Mouse (Mus musculus) ovary, adult 10 weeks (tissue): ENCODE data around the gene Inka1. TPM values are rescaled to one million over a fixed set of nuclear protein-coding genes. Genes with fewer than 3 reads are reported as not detected.

ENCODE experiments used
- polyA plus RNA-seq: library from polyadenylated mRNA; stranded (reverse); fragments of 350-450 nt; fragmentation: Illumina TruSeq; extraction: RNeasy Lipid Tissue Mini Kit (QIAGEN cat#74804); gene quantifications from one replicate; pipeline ENCODE4 v1.2.3, GENCODE M21; 2014

Inka1 gene
- not detected for polyA plus RNA-seq

DNA sequence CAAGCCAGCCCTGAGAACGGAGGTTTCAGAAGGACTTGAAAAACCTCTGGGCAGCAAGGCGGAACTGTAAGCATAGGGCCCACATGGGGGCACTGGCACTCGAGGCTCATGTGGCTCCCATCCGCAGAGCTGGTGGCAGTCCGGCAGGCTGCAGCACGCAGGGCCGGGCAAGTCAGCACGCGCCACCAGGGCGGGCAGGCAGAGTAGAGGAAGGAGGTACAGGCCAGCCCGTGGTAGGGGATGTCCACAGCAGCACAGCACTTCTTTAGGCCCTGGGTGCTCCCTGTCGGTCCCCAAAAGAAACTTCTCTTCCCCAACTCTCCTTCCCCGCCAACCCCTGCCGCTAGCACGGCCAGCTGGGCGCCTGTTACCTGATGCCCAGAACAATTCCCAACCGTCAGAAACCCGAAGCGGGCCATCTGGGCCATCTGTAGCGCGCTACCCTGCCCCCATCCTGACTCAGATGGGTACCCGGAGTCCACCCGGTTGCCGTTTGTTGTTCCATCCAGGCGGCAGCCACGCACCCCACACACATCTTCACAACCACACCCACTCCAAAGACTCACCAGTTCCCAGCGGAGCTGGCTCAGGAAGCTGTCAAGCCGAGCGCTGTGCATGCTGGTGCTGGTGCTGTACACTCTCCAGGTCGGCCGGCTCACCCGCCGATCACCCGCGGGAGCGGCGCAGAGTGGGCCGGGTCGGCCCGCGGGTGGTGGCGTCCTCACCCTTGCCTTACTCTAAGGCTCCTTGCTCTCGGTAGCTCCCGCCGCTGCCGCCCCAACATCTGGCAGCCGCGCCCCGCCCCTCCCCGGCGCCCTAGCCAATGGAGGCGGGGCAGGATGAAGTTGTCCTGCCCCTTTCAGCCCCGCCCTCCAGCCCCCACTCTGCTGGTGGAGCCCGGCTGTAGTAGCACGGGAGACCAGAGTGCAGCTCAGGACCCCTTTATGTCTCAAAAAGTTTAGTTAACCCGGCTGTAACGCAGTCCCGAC is at the start of gene Inka1:
Inka1 (minus strand) TSS at position 749 of the 989 bp plus-strand sequence.

DNA sequence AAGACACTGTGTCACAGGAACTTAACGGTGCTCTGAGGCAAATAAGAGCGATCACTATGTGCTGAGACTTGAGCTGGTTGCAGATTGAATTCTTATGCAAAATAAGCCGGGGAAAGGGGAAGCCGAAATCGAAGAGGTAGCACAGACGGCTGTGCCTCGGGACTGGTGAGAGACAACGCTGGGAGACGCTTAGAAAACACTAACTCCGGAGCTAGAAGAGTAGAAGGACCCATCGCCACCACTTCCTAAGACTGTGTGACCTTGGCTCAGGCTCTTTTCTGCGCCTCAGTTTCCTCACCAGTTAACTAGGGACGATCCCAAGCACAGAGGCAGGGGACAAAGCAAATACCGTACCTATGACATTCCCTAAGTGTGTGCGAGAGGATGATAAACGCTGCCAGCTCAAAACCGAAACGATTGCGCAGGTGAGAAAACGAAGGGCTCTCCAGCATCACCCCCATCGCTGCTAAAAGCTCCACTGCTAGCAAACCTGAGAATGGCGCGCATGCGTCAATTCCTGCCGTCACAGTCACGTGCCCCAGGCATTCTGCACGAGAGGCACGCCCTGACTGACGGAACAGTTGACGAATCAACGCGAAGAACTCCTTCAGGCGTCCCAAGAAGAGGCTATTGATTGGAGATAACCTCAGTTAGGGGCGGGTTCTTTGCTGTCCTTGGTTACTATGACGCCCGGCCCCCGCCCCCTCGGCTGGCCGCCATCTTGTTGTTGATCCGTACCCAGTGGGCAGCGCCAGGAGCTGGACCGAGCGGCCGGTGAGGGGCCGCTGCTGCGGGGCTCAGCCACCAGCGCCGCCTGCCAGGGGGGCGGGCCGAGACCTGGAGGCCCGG is 16.5 kb upstream of the Inka1 start, which contains the start of gene Ip6k1:
Ip6k1 (plus strand) TSS at position 580 of the 849 bp plus-strand sequence.

DNA sequence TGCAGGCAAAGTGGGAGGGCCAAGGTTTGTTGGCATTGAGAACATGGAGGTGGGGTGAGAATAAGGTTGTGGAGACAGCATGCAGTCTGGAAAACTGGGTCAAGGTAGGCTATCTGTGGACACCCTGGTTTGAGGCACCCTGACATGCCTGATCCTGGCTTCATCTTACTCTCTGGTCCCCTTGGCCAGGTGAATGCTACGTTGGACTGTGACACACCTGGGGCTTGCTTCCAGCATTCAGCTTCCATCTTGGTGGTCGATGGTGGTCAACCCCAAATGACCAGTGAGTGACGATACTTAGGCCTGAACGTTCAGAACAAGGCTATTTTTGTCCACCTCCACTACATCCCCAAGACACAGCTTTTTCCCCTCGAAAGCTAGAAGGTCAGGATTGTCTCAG is 10.4 kb upstream of the Inka1 start, which contains the start of gene Gm20662:
Gm20662 (plus strand) TSS at position 301 of the 400 bp plus-strand sequence.

GRCm38 (mm10) chr9:107992197-107992596 is 6.5 kb upstream of the Inka1 start, which contains the start of gene Cdhr4:
Gene Cdhr4 (plus strand): TSS chr9:107992497.

GRCm38 (mm10) chr9:107982681-107983346 is 2.9 kb downstream of the Inka1 start, which contains the start of gene Gm20661:
Gene Gm20661 (plus strand): TSS chr9:107983058.

DNA sequence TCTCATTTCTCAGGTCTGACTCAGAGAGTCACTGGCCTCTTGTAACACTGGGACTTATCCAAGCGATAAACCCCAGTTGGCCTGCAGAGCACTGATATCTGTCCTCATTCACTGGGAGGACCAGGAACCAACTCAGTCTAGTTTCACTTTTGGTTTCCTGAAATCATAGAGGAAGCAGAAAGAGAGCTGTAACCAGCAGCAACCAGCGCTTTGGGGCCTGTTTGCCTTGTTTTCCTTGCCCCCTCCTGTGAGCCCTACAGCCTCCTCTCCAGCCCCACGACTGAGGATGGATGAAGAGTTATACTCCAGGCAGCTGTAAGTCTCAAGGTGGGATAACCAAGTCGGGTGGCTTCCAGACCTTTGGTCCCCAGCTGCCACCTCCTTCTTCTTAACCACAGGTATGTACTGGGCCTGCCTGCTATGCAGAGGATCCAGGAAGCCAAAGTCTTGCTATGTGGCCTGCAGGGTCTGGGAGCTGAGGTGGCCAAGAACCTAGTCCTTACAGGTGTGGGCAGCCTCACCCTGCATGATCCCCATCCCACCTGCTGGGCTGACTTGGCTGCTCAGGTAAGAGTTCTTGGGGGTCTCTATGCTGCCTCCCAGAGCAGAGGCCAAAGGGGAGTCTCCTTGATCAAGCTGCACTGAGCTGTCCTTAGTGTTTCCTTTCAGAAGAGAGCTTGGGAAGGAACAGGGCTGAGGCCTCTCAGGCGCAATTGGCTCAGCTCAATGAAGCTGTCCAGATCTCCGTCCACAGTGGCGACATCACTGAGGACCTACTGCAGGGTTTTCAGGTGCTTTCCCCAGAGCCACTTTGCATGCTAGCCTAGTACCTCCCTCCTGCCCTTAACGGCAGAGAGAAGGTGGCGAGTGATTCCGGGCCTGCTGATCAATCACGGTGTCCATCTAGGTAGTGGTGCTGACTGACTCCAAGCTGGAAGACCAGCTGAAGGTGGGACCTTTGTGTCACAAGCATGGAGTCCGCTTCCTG is 10.0 kb downstream of the Inka1 start, which contains the start of gene Uba7:
Uba7 (plus strand) TSS at position 107 of the 988 bp plus-strand sequence.

DNA sequence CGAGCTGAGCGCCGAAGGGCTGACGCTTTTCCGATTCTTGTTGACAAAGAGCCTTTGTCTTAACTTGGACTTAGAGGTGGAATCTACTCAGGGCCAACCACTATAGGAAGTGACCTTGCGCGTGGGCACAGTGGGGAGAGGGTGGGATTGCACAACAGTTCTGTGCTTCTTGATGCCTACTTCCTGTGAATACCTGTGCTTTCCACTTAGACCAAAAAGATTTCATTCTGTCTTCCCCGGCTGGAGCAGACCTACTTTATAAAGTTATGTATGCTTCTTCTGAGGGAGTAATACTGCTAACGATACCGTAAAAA is 35.8 kb downstream of the Inka1 start, which contains the start of gene Traip:
Traip (plus strand) TSS at position 215 of the 314 bp plus-strand sequence.

GRCm38 (mm10) chr9:107935374-107935773 is 50.3 kb downstream of the Inka1 start, which contains the start of gene Camkv:
Gene Camkv (plus strand): TSS chr9:107935674.

Other genes with a start within 250 kb of the Inka1 start
- gene Rbm5, start 214.9 kb downstream of the Inka1 start, polyA plus RNA-seq: 190 TPM
- gene Rbm6, start 112.6 kb downstream of the Inka1 start, polyA plus RNA-seq: 116 TPM
- not detected for gene Mon1a, start 97.7 kb downstream of the Inka1 start, polyA plus RNA-seq
- gene Mst1r, start 79.0 kb downstream of the Inka1 start, polyA plus RNA-seq: 0.11 TPM
- not detected for gene Actl11, start 57.4 kb downstream of the Inka1 start, polyA plus RNA-seq
- not detected for gene Camkv, start 50.2 kb downstream of the Inka1 start, polyA plus RNA-seq
- 0.97 TPM for gene Traip, start 35.7 kb downstream of the Inka1 start, polyA plus RNA-seq
- 1.1 TPM for gene Uba7, start 10.4 kb downstream of the Inka1 start, polyA plus RNA-seq
- 0.91 TPM for gene Gm20661, start 2.8 kb downstream of the Inka1 start, polyA plus RNA-seq
- 2.7 TPM for gene Cdhr4, start 6.6 kb upstream of the Inka1 start, polyA plus RNA-seq
- not detected for gene Gm20662, start 10.5 kb upstream of the Inka1 start, polyA plus RNA-seq
- gene Ip6k1, start 16.6 kb upstream of the Inka1 start, polyA plus RNA-seq: 40.0 TPM
- not detected for gene Gmppb, start 63.4 kb upstream of the Inka1 start, polyA plus RNA-seq
- not detected for gene Amigo3, start 67.3 kb upstream of the Inka1 start, polyA plus RNA-seq
- gene Mst1, start 94.6 kb upstream of the Inka1 start, polyA plus RNA-seq: not detected
- gene Rnf123, start 97.5 kb upstream of the Inka1 start, polyA plus RNA-seq: 0.43 TPM
- 10.7 TPM for gene Apeh, start 108.7 kb upstream of the Inka1 start, polyA plus RNA-seq
- gene Bsn, start 204.5 kb upstream of the Inka1 start, polyA plus RNA-seq: 0.09 TPM